Mouse (Mus musculus): ENCODE measurements at regions not wholly inside any gene's neighbourhood (a gene's known extent, or its start where the extent isn't known, plus 50 kb on each side); places are given as distances from the start of the nearest gene placed in this dataset.

GRCm38 (mm10) chr12:112434673-112435294 is 54.5 kb upstream of the A530016L24Rik start:
- 62% methylated on average over 3 of the region's 3 CpGs for WGBS

GRCm38 (mm10) chr12:112435295-112436110 is 53.7 kb upstream of the A530016L24Rik start:
- Histone ChIP-seq H3K4me3 (replicated peaks; ENCODE audit: control insufficient read depth, low read depth, low read length) (no peak overlapping the region), H3K27ac (ENCODE audit: control insufficient read depth, insufficient read depth, low read depth, low read length, poor library complexity) (no peak overlapping the region), H3K4me1 (ENCODE audit: control insufficient read depth, insufficient read depth, low read length) (no peaks in the 10 kb centered on the region)
- TF ChIP-seq CTCF (IDR thresholded peaks at IDR 0.05; ENCODE audit: control insufficient read depth, insufficient read depth, low read length) (no peak), POLR2A (IDR thresholded peaks at IDR 0.05; ENCODE audit: borderline replicate concordance, control insufficient read depth, low read depth, low read length) (no peak)
- 81% methylated on average over 21 of the region's 21 CpGs for WGBS

More at GRCm38 (mm10) chr12:112434673-112435294, 54.5 kb upstream of the A530016L24Rik start:
- Histone ChIP-seq H3K4me1 (ENCODE audit: control insufficient read depth, insufficient read depth, low read length) (no peaks in the 10 kb centered on the region), H3K4me3 (replicated peaks; ENCODE audit: control insufficient read depth, low read depth, low read length) (no peak overlapping the region), H3K27ac (ENCODE audit: control insufficient read depth, insufficient read depth, low read depth, low read length, poor library complexity) (no peak overlapping the region)
- TF ChIP-seq POLR2A (IDR thresholded peaks at IDR 0.05; ENCODE audit: borderline replicate concordance, control insufficient read depth, low read depth, low read length) (no peak), CTCF (IDR thresholded peaks at IDR 0.05; ENCODE audit: control insufficient read depth, insufficient read depth, low read length) (no peak)

- WGBS: 77% methylated on average over 3 of the region's 3 CpGs
- no peak for TF ChIP-seq CTCF (IDR thresholded peaks at IDR 0.05; ENCODE audit: control insufficient read depth, insufficient read depth, low read length)
- no peak for TF ChIP-seq POLR2A (IDR thresholded peaks at IDR 0.05; ENCODE audit: borderline replicate concordance, control insufficient read depth, low read depth, low read length)
- no peak overlapping the region for H3K27ac ChIP-seq (ENCODE audit: control insufficient read depth, insufficient read depth, low read depth, low read length, poor library complexity)
- no peaks in the 10 kb centered on the region for H3K4me1 ChIP-seq (ENCODE audit: control insufficient read depth, insufficient read depth, low read length)
- H3K4me3 ChIP-seq (replicated peaks; ENCODE audit: control insufficient read depth, low read depth, low read length): no peak overlapping the region
Measured at GRCm38 (mm10) chr12:112437046-112437445, 52.2 kb upstream of the A530016L24Rik start.

GRCm38 (mm10) chr12:112438206-112438605 is 51.0 kb upstream of the A530016L24Rik start:
- no peak overlapping the region for H3K4me3 ChIP-seq (replicated peaks; ENCODE audit: control insufficient read depth, low read depth, low read length)
- WGBS: 76% methylated on average over 8 of the region's 8 CpGs
- no peak for TF ChIP-seq POLR2A (IDR thresholded peaks at IDR 0.05; ENCODE audit: borderline replicate concordance, control insufficient read depth, low read depth, low read length)
- TF ChIP-seq CTCF (IDR thresholded peaks at IDR 0.05; ENCODE audit: control insufficient read depth, insufficient read depth, low read length): no peak

More at GRCm38 (mm10) chr12:112438206-112438605, 51.0 kb upstream of the A530016L24Rik start:
- Histone ChIP-seq H3K4me1 (ENCODE audit: control insufficient read depth, insufficient read depth, low read length) (no peaks in the 10 kb centered on the region), H3K27ac (ENCODE audit: control insufficient read depth, insufficient read depth, low read depth, low read length, poor library complexity) (no peak overlapping the region)
